Mouse (Mus musculus) gastrocnemius, postnatal 4 days (tissue): ENCODE measurements at regions not wholly inside any gene's neighbourhood (a gene's known extent, or its start where the extent isn't known, plus 50 kb on each side); places are given as distances from the start of the nearest gene placed in this dataset.

ENCODE experiments used
- DNase-seq, 2 experiments: peaks; one replicate each; pipeline ENCODE4 v3.0.0; 2021 to 2022; ENCODE audit warnings: low spot score in 2 of 2, mixed read lengths in 2 of 2

- no peak for DNase-seq
These were observed 145.8 kb upstream of the Rad23b start for GRCm38 (mm10) chr4:55203731-55204710.

- no peak for DNase-seq
These were observed 143.6 kb upstream of the Rad23b start for GRCm38 (mm10) chr4:55206226-55206625.

GRCm38 (mm10) chr4:55207749-55208385 is 142.0 kb upstream of the Rad23b start:
- no peak for DNase-seq

DNA sequence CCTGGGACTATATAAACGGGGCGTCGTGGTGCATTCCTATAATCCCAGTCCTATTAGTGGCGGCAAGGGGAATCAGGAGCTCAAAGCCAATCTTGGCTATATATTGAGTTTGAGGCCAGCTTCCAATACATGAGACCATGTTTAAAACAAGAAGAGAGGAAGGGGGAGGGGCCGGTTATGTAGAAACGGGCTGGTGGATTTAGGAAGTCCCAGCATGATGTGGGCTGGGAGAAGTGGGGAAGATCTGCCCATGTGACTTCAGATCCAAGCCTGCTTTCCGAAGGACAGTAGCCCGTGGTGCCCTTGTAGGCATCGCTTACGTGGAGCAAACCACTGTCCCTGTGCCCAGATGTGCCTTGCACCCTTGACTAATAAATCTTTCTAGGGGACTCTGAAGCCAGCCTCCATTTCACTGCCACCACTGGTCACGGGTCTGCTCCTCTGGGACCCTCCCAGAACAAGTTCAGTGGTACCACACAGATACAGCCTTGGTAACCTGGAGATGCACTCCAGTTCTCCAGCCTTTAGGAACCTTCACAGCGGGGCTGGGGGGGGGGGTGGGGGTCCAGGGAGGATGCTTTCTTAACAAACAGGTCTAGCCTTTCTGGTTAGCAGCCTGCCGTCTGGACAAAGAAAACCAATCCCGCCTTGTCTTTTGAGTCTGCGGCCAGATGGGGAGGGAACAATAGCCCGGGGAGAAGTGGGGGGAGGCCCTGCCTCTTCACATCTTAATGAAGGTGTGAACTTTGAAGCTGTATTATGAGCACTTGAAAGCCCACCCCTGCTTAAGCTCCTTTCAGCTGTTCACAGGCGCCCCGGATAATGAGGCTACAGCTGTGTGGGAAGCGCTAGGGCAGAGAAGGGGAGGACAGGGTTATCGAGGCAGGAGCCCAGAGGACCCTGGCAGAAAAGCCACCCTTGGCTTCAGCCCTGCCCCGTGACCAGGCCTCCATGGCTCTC is 141.2 kb upstream of the Rad23b start:
- no peak for DNase-seq

DNA sequence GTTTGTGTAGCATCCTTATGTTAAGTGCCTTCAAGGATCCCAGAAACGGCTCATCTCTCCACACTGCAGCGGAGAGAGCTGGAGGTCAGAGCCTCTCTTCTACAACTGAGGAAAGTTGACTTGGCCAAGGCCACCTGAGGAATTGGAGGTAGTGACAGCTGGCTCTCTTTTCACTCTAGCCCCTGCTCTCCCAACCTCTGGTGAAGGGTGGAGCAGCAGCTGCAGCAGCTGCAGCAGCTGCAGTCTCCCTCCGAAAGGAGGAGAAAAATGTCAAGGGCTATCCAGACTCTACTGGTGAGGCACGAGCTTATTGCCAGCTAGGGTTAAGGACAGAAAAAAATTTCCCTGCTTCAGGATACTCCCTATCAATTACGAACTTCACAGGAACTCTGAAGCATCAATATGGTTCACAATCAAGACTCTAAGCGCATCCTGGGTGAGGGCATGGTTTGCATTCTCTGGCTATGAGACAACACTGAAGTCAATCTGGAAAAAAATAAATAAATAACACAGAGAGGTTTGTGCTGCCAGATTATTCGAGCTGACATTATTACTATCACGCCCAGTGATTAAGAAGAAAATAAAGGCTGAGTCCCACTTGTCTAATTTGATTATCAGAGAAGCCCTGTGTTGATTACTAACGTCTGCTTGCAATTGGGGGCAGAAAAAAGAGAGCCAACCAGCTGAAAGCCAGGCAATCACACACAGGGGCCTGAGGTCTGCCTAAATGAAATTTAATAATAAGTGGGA is 134.2 kb upstream of the Rad23b start:
- no peak for DNase-seq

DNA sequence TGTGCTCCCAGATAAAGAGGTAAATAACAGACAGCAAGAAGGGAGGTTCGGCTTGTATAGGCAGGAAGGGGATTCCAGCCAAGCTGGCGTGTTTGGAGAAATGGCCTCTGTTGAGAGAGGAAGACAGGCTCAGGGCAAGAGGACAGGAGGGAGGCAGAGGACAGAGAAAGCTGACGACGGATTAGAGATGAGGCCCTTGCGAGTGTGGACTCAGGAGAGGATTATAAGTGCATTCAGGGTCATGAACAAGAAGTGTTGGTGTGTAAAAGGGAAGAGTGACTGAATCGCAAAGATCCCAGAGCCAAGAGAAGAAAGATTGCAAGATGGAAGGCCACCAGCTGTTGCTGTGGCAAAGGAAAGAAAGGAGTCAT is 133.7 kb upstream of the Rad23b start:
- peak in 1 of 2 experiments; percentile 25 for DNase-seq

DNA sequence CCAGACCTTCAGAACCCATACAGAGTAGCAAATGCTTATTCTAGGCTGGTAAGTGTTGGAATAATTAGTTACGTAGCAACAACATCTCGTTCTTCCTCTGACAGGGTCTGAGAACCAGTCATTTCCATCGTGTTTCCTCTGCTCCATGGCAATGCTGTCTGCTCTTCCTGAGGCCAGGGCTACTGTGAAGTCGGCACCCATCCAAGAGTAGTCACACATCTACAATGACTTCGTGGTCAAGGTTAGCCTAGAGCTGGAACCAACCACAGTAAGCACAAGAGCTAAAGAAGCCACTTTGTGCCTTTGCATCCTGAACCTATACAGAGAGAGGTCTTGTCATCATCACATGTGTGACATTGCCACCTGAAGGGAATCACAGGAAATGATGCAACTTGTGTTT is 124.1 kb upstream of the Rad23b start:
- no peak for DNase-seq

- no peak for DNase-seq
These were observed 122.4 kb upstream of the Rad23b start for GRCm38 (mm10) chr4:55227394-55227793.

GRCm38 (mm10) chr4:55231522-55231921 is 118.3 kb upstream of the Rad23b start:
- DNase-seq: no peak

- DNase-seq: no peak
These were observed 112.0 kb upstream of the Rad23b start for GRCm38 (mm10) chr4:55237856-55238255.

DNA sequence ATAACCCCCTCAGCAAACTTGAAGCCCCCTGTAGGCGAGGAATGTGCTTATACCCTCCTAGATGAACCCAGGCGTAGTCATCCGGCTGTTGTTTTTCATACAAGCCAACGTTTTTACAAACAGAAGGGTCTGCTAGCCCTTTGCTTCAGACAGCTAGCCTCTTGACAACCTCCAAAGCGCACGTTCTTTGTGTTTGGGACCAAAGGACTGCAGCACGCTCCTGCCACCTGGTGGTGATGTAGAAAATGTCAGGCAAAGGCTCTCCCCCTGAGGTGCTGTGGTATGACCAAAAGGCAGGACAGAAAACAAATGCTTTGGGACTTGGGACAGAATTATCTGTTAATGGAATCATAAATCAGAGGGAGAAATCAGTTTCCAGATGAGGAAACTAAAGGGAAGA is 109.4 kb upstream of the Rad23b start:
- DNase-seq: peak; percentile 65 to 70

- DNase-seq: no peak
These were observed 107.5 kb upstream of the Rad23b start for GRCm38 (mm10) chr4:55242331-55242730.

DNA sequence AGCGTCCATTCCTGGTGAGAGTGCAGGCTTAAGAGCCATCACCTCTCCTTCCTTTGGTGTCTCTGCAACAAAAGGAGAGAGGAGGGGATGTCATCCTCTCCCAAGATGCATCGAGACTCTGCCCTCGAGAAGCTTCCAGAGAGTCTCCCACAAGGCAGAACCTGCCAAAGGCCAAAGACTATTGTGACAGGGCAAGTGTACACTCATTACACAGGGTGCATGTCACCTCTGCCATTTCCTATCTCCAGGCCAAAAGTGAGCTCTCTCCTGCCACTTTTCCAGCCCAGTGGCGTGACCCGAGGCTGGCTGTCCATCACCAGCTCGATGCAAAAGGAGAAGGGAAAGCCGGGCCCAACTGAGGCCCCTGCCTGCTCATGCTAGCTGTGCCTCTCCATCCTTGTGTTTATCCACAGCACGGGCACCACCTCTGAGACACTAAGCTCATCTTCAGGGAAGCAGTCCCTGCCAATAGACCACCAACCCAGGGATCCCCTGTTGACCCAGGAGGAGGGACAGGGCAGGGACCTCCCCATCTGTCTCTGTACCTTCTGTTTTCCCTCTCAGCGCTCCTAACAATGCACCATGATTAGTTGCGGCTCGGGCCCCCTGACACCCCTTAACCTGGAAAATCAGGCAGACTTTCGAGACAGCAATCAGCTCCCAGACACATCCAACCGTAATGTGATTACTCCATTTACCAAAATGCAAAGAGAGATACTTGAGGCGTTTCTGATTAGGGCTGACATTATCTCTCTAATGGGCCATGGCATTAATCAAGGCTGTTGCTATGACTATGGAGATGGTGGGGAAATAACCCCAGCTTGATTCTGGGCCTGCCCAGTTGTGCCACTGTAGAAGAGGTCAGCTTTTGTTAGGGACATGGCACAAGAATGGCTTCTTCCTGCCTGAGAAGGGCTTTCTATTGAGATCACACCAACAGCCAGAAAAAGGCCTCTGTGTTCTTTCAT is 106.5 kb upstream of the Rad23b start:
- DNase-seq: no peak

GRCm38 (mm10) chr4:55245789-55246188 is 104.1 kb upstream of the Rad23b start:
- no peak for DNase-seq

DNA sequence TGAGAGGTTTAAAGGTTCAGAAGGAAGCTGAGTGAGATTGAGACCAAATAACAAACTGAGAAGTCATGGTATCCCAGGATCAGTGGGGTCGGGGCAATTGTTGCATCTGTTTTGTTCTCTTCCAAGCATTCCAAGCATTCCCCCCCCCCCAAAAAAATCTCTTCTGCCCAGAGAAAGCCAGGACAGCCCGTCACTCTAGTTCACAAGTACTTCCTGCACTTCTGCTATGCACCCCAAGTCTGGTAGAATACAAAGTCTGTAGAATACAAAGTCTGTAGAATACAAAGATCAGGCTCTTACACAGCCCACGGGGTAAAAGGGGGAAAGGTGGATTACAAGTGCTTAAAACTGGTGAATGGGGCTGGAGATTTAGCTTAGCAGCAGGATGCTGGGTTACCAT is 99.5 kb upstream of the Rad23b start:
- DNase-seq: no peak

DNA sequence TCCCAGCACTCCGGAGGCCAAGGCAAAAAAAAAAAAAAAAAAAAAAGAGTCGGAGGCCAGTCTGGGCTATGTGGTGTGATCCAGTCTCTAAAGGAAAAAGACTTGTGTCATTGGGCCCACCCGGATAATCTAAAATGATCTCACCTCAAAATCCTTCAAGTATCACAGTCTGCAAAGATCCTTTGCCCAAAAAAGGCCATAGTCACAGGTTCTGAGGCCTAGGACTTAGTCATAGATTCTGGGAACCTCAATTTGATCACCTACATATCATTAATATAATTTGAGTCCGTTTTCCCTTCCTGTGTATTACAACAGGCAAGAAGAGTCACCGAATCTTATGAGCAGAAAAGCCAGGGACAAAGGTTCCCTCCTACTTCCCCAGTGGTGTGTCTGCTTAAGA is 98.3 kb upstream of the Rad23b start:
- no peak for DNase-seq

DNA sequence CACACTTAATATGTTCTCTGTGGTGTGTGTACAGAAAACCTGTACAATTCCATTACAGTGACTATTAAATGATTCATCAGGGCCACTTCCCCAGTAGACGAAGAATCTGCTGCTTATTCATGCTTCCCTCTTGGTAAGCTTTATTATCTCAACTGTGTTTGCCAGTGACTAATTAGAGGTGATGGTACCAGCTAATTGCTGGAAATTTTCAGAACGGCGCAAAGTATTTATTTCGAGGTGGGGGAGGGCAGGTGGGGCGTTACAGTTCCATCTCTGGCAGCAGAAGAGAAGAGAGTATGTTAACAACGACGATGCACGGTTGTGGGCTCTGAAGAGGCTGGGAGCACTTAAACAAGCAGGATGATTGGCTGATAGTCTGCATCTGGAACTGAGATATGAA is 96.1 kb upstream of the Rad23b start:
- DNase-seq: no peak

DNA sequence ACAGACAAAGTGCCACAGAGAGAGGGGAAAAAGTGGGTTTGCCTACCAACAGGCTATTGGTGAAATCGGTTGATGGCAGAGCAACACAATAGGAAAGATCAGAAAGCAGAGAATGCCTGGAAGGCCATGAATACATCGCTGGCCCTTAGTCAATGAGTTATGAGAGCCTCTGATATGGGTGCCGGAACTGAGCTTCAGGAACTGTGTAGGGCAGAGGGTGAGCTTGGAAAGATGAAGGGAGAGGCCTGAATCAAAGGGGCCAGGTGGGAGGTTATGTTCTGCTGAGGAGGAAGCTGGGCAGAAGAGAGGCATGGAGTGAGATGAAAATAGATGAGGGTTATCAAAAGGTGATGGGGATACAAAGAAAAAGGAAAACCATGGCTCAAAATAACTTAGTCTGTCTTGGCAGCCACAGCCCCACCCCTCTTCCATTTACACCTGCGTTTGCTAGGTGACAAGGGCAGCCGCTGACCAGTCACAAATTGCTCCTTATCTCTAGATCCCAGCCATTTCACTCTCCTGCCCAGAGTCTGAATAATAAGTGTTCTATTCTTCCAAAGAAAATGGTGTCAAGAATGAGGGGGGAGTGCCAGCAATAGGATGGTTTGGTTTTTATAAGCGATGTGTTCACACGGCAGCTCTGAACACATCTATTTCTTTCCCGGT is 77.7 kb upstream of the Rad23b start:
- DNase-seq: no peak
